Mouse (Mus musculus) ES-E14 (cell line): ENCODE results near the gene Inka1.

ENCODE experiments used
- HCFC1 ChIP-seq: IDR thresholded peaks from 2 replicates; pipeline ENCODE4 v1.6.1; 2012; ENCODE audit warnings: low read length, inconsistent platforms, borderline replicate concordance; ENCODE audit not compliant: insufficient read depth
- ZC3H11A ChIP-seq: IDR thresholded peaks from 2 replicates; pipeline ENCODE4 v1.6.1; 2012; ENCODE audit warnings: low read depth, mild to moderate bottlenecking, inconsistent platforms, low read length, borderline replicate concordance

- TF ChIP-seq HCFC1 (no peak), ZC3H11A (no peak)
These were observed 49.4 kb downstream of the Inka1 start for GRCm38 (mm10) chr9:107936215-107936822.
